Mouse (Mus musculus) myocyte (in vitro differentiated cells): ENCODE measurements at regions not wholly inside any gene's neighbourhood (a gene's known extent, or its start where the extent isn't known, plus 50 kb on each side); places are given as distances from the start of the nearest gene placed in this dataset.
"Not testable (repeated sequence)": the region's sequence is repeated elsewhere in the genome, so short reads cannot be mapped to it uniquely, and the experiment has no call there.

ENCODE experiments used
- H3K27me3 ChIP-seq: one replicate; pipeline ENCODE4 v1.6.1; 2011; ENCODE audit not compliant: control insufficient read depth, insufficient read depth, insufficient read length
- H3K36me3 ChIP-seq: one replicate; pipeline ENCODE4 v1.6.1; 2011; ENCODE audit not compliant: control insufficient read depth, insufficient read depth
- H3K4me2 ChIP-seq: one replicate; pipeline ENCODE4 v1.6.1; 2011; ENCODE audit warnings: low read depth, control low read depth
- H3K4me3 ChIP-seq: one replicate; pipeline ENCODE4 v1.5.1; 2011; ENCODE audit warnings: mild to moderate bottlenecking, control low read depth, moderate library complexity
- H3K79me2 ChIP-seq: one replicate; pipeline ENCODE4 v1.6.1; 2011; ENCODE audit not compliant: control insufficient read depth, insufficient read depth
- H3ac ChIP-seq: one replicate; pipeline ENCODE4 v1.6.1; 2011; ENCODE audit not compliant: control insufficient read depth, insufficient read length
- CEBPB ChIP-seq: IDR thresholded peaks from 2 replicates; pipeline ENCODE4 v1.6.1; 2011; ENCODE audit warnings: mild to moderate bottlenecking, moderate library complexity; ENCODE audit not compliant: poor library complexity, insufficient read depth, severe bottlenecking
- MYOD1 ChIP-seq, 3 experiments: IDR thresholded peaks; one replicate each; pipeline ENCODE4 v1.6.1; 2011; ENCODE audit warnings: control low read depth in 2 of 3, low read depth in 2 of 3, mild to moderate bottlenecking in 2 of 3, moderate library complexity in 1 of 3; ENCODE audit not compliant: insufficient read length in 2 of 3, control insufficient read depth in 1 of 3
- MYOG ChIP-seq, 3 experiments: IDR thresholded peaks; one replicate each; pipeline ENCODE4 v1.6.1; 2011; ENCODE audit warnings: control low read depth in 2 of 3, low read depth in 2 of 3, mild to moderate bottlenecking in 2 of 3; ENCODE audit not compliant: insufficient read length in 2 of 3, control insufficient read depth in 1 of 3, insufficient read depth in 1 of 3
- TCF12 ChIP-seq: IDR thresholded peaks from one replicate; pipeline ENCODE4 v1.6.1; 2011; ENCODE audit warnings: mild to moderate bottlenecking, control low read depth; ENCODE audit not compliant: poor library complexity, insufficient read depth, severe bottlenecking
- TCF3 ChIP-seq: IDR thresholded peaks from one replicate; pipeline ENCODE4 v1.6.1; 2011; ENCODE audit warnings: low read depth, control low read depth; ENCODE audit not compliant: insufficient read length
- USF1 ChIP-seq: IDR thresholded peaks from one replicate; pipeline ENCODE4 v1.6.1; 2011; ENCODE audit warnings: low read depth, mild to moderate bottlenecking, control low read depth, moderate library complexity

DNA sequence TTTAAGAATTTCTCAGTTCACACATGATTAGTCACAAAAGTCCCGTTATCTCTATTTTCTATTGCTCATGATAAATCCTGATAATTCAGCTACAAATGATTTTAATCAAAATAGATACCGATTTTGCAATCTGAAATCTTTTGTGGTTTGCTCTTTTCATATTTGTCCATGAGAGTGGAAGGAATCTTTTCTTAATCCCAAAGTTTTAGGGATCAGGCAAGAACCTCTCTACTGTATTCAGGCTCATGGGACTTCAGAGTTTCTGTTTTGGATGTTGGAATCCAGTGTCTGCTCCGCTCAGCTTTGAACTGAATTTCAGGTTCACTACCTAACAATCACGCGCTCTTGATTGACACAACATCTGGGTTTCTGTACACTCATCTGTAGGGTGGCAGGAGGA is 53.1 kb upstream of the Slc44a3 start:
- TF ChIP-seq USF1 = no peak
- TF ChIP-seq MYOD1 (IDR thresholded peaks at IDR 0.05; ENCODE audit: control insufficient read depth in 1 of 3, insufficient read length in 2 of 3, low read depth in 2 of 3) = peak in 1 of 3 experiments; percentile 50
- 0 out of 2 replicates have a peak, but pooled peaks have one; percentile 32 for TF ChIP-seq CEBPB
- Histone ChIP-seq H3K36me3 (no peaks in the 10 kb centered on the region), H3K4me3 (no peak overlapping the region), H3K79me2 (no peaks in the 10 kb centered on the region), H3ac (no peak overlapping the region), H3K27me3 (no peaks in the 10 kb centered on the region), H3K4me2 (peak overlapping the region; percentile 51)

DNA sequence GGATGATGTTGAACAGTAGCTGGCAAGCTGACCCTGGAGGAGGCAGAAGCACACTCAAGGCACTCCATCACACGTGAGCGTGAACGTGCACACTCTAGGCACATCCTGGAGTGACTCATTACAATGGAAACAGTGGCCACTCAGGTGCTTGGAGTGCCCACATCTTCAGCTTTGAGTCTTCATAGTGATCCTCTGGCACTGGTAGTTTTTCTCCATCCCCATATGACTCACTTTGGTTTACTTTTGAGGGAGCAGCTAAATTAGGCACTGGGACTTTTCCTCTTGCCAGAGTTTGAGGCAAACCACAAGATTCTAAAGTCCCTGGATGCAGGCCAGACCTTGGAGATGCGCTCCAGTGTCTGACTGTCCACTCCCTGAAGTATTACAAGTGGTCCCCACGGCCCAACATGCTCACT is 52.5 kb upstream of the Slc44a3 start:
- Histone ChIP-seq H3K4me2 (peak overlapping the region; percentile 51), H3K36me3 (no peaks in the 10 kb centered on the region), H3K79me2 (no peaks in the 10 kb centered on the region), H3K4me3 (no peak overlapping the region), H3ac (no peak overlapping the region), H3K27me3 (no peaks in the 10 kb centered on the region)
- TF ChIP-seq CEBPB = no peak
- no peak for TF ChIP-seq MYOG (IDR thresholded peaks at IDR 0.05; ENCODE audit: control insufficient read depth in 1 of 3, insufficient read depth in 1 of 3, insufficient read length in 2 of 3, low read depth in 2 of 3)
- TF ChIP-seq TCF12 = peak; percentile 23
- peak in 1 of 3 experiments; percentile 43 for TF ChIP-seq MYOD1 (IDR thresholded peaks at IDR 0.05; ENCODE audit: control insufficient read depth in 1 of 3, insufficient read length in 2 of 3, low read depth in 2 of 3)
- peak; percentile 15 for TF ChIP-seq USF1

DNA sequence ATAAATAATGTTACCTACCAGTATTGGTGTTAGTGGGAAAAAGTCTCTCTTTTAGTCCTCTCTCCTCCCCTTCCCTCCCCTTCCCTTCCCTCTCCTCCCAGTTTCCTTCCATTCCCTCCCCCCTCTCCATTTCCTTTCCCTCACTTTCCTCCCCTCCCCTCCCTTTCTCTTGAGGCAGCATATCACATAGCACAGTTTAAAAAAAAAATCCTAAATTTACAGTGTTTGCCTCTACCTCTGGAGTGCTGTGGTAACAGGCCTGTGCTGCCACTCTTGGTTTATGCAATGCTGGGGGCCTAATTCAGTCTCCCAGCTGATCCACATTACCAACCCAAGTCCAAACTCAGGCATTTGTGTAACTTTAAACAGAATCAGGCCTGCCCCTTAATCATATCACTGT is 52.1 kb upstream of the Slc44a3 start:
- Histone ChIP-seq H3K79me2 (no peaks in the 10 kb centered on the region), H3ac (no peak overlapping the region), H3K36me3 (no peaks in the 10 kb centered on the region), H3K4me2 (peak overlapping the region; percentile 33), H3K4me3 (no peak overlapping the region), H3K27me3 (no peaks in the 10 kb centered on the region)
- TF ChIP-seq MYOD1 (IDR thresholded peaks at IDR 0.05; ENCODE audit: control insufficient read depth in 1 of 3, insufficient read length in 2 of 3, low read depth in 2 of 3) (no peak), TCF3 (no peak), USF1 (no peak)

DNA sequence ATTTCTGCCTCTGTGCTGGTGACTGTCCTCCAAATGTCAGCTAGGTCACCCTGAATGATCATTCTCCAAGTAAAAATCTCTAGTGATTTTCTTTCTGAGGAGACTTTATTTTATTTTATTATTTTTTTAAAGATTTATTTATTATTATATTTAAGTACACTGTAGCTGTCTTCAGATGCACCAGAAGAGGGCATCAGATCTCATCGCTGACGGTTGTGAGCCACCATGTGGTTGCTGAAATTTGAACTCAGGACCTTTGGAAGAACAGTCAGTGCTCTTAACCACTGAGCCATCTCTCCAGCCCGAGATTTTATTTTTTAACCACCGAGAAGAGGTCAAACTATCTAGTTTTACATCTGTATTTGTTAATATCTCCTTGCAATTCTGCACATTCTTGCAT is 50.5 kb upstream of the Slc44a3 start:
- not testable (repeated sequence) for H3ac ChIP-seq

More for the DNA sequence above, 50.5 kb upstream of the Slc44a3 start:
- not testable (repeated sequence) for H3K4me3 ChIP-seq, H3K4me2 ChIP-seq, H3K27me3 ChIP-seq, H3K79me2 ChIP-seq, H3K36me3 ChIP-seq
